Mouse (Mus musculus) inflammation-experienced regulatory T-cells, adult 6 months (primary cell): ENCODE measurements around the gene Mars. TPM values are rescaled to one million over a fixed set of nuclear protein-coding genes. Genes with fewer than 3 reads are reported as not detected.
"Not testable (repeated sequence)": the region's sequence is repeated elsewhere in the genome, so short reads cannot be mapped to it uniquely, and the experiment has no call there.

Experiments used
- ATAC-seq: one replicate; pipeline ENCODE4 v1.8.0; 2017
- polyA plus RNA-seq, 3 experiments: library from polyadenylated mRNA; unstranded; fragments of 100-300 nt; shearing (Covaris generic); gene quantifications; one replicate each; pipeline ENCODE4 v1.2.1; 2017

The Mars gene
- polyA plus RNA-seq, 3 experiments from 2014 or later: 20.7 to 28.9 (median 21.3) TPM

GRCm38 (mm10) chr10:127310523-127311475 is 787 bp downstream of the Mars start:
- ATAC-seq: peak; percentile 7

DNA sequence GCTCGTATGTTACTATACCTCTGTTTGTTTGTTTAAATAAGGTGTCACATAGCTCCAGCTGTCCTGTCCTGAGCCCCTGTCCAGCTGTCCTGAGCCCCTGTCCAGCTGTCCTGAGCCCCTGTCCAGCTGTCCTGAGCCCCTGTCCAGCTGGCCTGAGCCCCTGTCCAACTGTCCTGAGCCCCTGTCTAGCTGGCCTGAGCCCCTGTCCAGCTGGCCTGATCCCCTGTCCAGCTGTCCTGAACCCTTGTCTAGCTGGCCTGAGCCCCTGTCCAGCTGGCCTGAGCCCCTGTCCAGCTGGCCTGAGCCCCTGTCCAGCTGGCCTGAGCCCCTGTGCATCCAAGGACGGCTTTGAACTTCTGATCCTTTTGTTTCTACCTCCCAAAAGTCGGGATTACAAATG is 2.4 kb downstream of the Mars start:
- not testable (repeated sequence) for ATAC-seq

GRCm38 (mm10) chr10:127303136-127303535 is 8.4 kb downstream of the Mars start:
- no peak for ATAC-seq

GRCm38 (mm10) chr10:127300361-127300760 is 11.2 kb downstream of the Mars start:
- no peak for ATAC-seq

DNA sequence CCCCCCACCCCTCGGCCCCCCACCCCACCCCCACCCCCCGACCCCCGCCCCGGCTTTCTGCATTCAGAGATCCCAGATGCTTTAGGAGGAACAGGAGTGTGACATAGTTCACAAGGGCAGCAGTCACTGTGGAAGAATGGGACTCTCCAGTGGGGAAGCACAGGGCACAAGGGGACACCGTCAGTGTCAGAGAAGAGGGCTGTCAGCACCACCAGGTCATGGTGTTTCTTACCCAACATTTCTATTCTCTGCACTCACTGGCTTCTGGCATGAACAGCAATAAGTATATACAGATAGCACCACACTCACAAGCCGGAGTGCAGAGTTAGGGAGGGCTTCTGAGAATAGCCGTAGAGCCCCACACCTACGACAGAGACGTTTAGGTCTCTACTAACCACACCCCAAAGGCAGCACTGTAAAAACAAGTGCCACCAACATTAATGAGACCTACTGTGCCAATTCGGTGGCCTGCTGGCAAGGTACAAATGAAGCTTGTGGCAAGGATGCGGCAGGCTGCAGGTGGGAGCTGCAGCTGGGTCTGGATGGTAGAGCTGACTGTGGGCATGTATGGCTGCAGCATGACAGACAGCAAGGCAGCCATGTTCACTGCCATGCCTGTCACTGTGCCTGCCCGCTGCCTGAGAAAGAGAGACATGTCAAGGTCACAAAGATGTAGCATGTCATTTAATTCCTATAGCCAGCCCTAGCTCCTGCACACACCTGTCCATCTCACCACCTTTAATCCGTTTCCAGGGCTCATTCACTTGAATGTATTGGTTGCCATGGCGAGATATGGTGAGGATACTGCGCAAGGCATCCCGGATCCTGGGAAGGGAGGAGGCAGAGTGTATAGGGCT is 14.3 kb downstream of the Mars start:
- no peak for ATAC-seq

GRCm38 (mm10) chr10:127295986-127296794 is 15.4 kb downstream of the Mars start:
- ATAC-seq: no peak

DNA sequence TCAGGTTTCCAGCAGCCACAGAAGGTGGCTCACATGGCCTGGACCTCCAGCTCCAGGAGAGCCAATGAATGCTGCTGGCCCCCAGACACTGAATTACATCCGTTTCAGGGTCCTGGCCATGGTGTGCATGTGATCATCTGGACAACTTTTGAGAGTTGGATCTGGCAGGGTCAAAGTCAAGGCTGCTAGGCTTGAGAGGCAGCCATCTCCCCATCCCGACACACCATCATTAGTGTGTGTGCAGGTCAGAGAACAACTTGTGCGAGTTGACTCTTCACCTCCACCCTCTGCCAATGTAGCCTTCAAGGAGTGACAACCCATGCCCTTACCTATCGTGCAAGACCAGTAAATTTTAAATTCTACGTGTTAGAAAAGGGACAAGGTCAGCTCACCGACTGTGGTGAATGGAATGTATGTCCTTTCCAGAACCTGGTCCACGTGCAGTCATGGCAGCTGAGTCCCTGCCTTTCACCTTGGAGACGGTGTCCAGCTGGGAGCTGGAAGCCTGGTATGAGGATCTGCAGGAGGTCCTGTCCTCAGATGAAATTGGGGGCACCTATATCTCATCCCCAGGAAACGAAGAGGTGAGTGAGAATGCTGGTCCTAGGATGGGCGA is 16.6 kb downstream of the Mars start:
- no peak for ATAC-seq

- no peak for ATAC-seq
Observed at GRCm38 (mm10) chr10:127293590-127294113, 17.9 kb downstream of the Mars start.

DNA sequence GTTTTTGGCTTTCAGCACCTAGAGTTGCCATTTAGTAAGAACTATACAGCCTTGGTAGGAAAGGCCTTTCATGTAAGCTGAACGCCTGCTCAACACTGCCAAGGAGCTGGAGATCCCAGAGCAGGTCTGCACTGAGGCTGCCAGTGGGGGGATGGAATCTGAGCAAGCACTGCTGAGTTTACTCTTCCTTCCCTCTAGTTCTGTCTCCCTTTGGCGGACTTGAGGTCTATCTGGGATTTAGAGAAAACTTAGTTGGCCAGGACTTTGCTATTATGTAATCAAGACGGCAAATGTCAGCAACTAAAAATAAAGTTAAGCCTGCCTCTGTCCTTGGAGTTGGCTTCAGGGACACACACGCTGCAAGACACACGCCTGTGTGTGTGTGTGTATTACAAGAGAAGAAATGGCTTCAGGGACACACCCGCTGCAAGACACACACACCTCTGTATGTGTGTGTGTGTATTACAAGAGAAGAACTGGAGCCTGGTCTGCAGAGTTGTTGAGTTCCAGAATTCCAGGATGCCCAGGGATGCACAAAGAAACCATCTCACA is 18.5 kb downstream of the Mars start:
- ATAC-seq: no peak

GRCm38 (mm10) chr10:127291881-127292638 is 19.5 kb downstream of the Mars start:
- ATAC-seq: no peak

- ATAC-seq: peak; percentile 16
Observed at GRCm38 (mm10) chr10:127290930-127291880, 20.4 kb downstream of the Mars start.

- ATAC-seq: peak; percentile 79
Observed at GRCm38 (mm10) chr10:127290307-127290929, 21.2 kb downstream of the Mars start.

DNA sequence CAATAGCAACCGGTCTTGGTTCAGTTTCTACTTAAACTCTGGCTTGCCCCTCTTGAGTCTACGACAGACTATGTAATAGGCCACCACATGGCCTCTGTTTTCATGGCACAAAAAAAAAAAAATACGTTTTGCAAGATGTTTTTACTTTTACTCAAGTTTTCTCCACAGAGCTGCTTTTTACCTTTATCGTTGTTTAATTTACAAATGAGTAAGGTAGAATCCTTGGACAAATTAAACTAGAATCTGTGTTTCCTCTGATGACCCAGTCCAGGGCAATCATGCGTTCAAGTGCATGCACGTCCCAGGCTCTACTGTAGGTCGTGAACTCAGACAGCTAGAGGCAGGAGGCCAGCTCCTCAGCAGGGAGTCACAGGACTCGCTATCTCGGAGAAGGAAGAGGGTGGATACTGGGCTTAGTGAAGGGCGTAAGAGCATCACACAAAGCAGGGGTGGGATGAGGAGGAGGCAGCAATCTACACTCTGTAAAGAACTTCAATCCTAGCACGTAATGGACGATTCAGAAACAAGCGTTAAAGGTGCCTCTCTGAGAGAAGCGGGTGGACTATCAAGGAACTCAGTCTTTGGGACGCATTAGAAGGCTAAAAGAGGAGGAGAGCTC is 21.9 kb downstream of the Mars start:
- ATAC-seq: peak; percentile 17

DNA sequence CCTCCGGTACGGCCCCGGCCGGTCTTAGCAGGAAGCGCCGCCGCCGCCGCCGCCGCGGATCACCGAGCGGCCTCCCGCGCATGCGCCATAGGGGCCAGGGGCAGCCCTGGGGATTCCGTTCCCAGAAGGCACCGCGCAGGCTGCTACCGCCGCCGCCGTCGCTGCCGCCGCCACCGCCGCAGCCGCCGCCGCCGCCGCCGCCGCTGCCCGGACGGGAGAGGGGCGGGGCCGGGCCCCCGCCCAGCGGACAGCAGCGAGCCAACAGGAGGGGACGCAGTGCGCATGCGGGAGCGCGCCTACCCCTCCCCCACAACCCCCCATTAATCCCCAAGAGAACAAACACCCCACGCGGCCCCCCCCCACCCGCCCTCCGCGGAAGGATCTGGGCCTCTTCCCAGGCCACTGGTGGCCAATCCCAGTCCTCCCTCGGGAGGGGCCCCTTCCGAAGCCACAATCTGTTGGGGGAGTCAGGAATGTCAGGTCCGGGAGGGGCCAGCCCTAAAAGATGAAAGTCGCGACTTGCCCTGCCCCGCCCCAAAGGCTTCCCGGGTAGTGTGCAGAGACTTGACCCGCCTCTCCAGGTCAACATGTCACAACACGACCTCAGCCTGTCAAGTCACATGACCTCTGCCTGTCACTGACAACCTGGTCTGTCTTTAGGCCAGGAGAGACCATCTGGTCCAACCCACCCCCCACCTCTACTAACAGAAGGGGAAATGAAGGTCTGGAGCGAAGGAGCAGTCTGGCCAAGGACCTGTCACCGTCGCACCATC is 22.6 kb downstream of the Mars start, which contains the start of gene Mbd6:
Mbd6 (minus strand) TSS at position 219 of the 773 bp plus-strand sequence.
- peak; percentile 28 for ATAC-seq

GRCm38 (mm10) chr10:127288328-127288799 is 23.2 kb downstream of the Mars start:
- no peak for ATAC-seq

DNA sequence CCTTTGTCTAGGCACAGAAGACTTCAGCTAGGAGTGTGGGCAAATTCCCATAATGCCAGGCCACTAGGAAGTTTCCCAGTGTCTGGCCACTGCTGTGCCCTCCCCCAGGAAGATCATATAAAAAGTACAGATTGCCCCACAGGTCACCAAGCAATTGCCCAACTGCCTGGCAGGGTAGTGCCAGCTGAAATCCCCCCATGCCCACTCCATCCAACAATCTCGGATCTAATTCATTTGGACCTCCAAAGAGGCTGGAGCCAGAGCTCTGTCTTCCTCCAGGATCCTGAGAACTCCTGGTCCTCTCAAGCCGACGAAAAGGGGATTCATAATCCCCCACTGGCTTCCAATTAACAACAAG is 23.7 kb downstream of the Mars start:
- no peak for ATAC-seq

- ATAC-seq: no peak
Observed at GRCm38 (mm10) chr10:127287271-127287935, 24.2 kb downstream of the Mars start.
